Mouse (Mus musculus) limb, embryonic 15.5 days (tissue): ENCODE data around the gene Prepl. TPM values are rescaled to one million over a fixed set of nuclear protein-coding genes. Genes with fewer than 3 reads are reported as not detected.

Experiments used
- ATAC-seq: fragments of 200-750 bp; cut with Nextera tagmentation; 2 replicates; pipeline ENCODE4 v1.8.0; 2017; ENCODE audit warnings: low read depth, moderate TSS enrichment; ENCODE audit not compliant: insufficient number of reproducible peaks, low FRiP score, low TSS enrichment
- H3K27ac ChIP-seq: fragments of 300-500 bp; sonication (generic); 2 replicates; pipeline ENCODE4 v1.5.1; 2015; ENCODE audit warnings: moderate library complexity, mild to moderate bottlenecking, inconsistent platforms
- H3K27me3 ChIP-seq: fragments of 300-500 bp; sonication (generic); 2 replicates; pipeline ENCODE4 v1.6.1; 2015; ENCODE audit warnings: inconsistent platforms
- H3K36me3 ChIP-seq: fragments of 300-500 bp; sonication (generic); 2 replicates; pipeline ENCODE4 v1.6.1; 2015; ENCODE audit warnings: inconsistent platforms
- H3K4me1 ChIP-seq: fragments of 300-500 bp; sonication (generic); 2 replicates; pipeline ENCODE4 v1.6.1; 2015; ENCODE audit warnings: inconsistent platforms
- H3K4me2 ChIP-seq: fragments of 300-500 bp; sonication (generic); 2 replicates; pipeline ENCODE4 v1.6.1; 2015; ENCODE audit warnings: mild to moderate bottlenecking, inconsistent platforms
- H3K4me3 ChIP-seq: fragments of 300-500 bp; sonication (generic); 2 replicates; pipeline ENCODE4 v1.5.1; 2015; ENCODE audit warnings: mild to moderate bottlenecking, inconsistent platforms
- H3K9ac ChIP-seq: fragments of 300-500 bp; sonication (generic); 2 replicates; pipeline ENCODE4 v1.6.1; 2015; ENCODE audit warnings: inconsistent platforms
- H3K9me3 ChIP-seq: fragments of 300-500 bp; sonication (generic); 2 replicates; pipeline ENCODE4 v1.6.1; 2016; ENCODE audit warnings: inconsistent platforms
- WGBS: fragments of 180-500 bp; shearing (Covaris S2); methylation state at CpG from one replicate; pipeline ENCODE4 v1.1.7; 2015; 5-methylcytosine and 5-hydroxymethylcytosine counted together
- polyA plus RNA-seq: library from polyadenylated mRNA; unstranded; fragments of >200 nt; fragmentation: Nextera tagmentation; extraction: Ambion mirVana; gene quantifications from 2 replicates; pipeline ENCODE4 v1.2.1, GENCODE M21; 2015

Gene Prepl
- polyA plus RNA-seq, 1 experiment from 2014 or later = 25.6 TPM

- no peak overlapping the region for H3K27ac ChIP-seq
- H3K4me1 ChIP-seq = no peaks in the 10 kb centered on the region
- no peak overlapping the region for H3K4me3 ChIP-seq
- no peaks in the 10 kb centered on the region for H3K9me3 ChIP-seq
- H3K9ac ChIP-seq = no peak overlapping the region
- H3K27me3 ChIP-seq = no peaks in the 10 kb centered on the region
- ATAC-seq = no peak
- no peak overlapping the region for H3K4me2 ChIP-seq
- 86% methylated on average over 3 of the region's 3 CpGs for WGBS
- H3K36me3 ChIP-seq = no peaks in the 10 kb centered on the region
These were observed 71.7 kb downstream of the Prepl start for GRCm38 (mm10) chr17:85018344-85018743.

DNA sequence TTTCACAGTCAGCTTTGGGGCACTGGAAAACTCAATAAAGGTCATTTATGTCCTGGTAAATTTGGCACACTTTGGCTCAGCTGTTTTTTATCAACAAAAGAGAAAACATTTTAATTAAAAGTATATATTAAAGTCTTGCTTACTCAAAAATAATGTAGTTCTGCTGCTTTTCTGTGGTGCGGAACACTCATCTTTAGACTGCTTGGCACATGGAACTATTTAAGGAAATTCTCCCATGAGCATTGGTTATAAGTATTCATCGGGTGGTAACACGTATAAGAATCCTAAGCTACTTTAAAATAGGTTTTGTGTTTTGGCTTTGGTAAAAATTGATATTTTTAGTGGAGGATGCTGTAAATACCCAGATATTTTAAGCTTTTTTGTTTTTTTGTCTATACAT lies 75.4 kb downstream of the Prepl start:
- Histone ChIP-seq H3K27ac (no peak overlapping the region), H3K36me3 (peaks cover 14% of the 10 kb centered on the region), H3K4me2 (no peak overlapping the region), H3K9me3 (no peaks in the 10 kb centered on the region), H3K9ac (no peak overlapping the region), H3K4me3 (no peak overlapping the region), H3K27me3 (no peaks in the 10 kb centered on the region), H3K4me1 (no peaks in the 10 kb centered on the region)
- 69% methylated on average over 3 of the region's 3 CpGs for WGBS
- no peak for ATAC-seq

DNA sequence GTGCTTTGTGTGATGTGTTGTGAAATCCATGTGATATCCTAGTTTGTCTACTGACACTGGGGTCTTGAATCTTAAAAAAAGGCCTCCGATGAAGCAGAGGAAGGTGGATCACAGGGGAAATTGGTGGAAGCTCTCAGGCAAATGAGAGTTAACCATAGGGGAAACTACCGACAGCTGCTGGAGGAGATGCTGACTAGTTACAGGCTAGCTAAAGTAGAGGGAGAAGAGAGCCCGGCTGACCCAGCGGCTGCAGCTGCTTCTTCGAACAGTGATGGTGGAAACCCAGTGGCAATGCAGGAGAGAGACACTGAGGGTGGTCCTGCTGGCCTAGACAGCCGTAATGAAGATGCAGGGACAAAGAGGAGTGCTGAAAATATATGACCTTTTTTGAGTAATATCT lies 76.6 kb downstream of the Prepl start:
- 81% methylated on average over 6 of the region's 6 CpGs for WGBS
- Histone ChIP-seq H3K36me3 (peaks cover 14% of the 10 kb centered on the region), H3K9me3 (no peaks in the 10 kb centered on the region), H3K4me3 (no peak overlapping the region), H3K4me1 (no peaks in the 10 kb centered on the region), H3K27ac (no peak overlapping the region), H3K27me3 (no peaks in the 10 kb centered on the region), H3K9ac (no peak overlapping the region), H3K4me2 (no peak overlapping the region)
- ATAC-seq = no peak

Other genes with a start within 250 kb of the Prepl start
- 63.7 and 66.0 TPM in 2 replicates for gene Ppm1b, start 133.5 kb downstream of the Prepl start, polyA plus RNA-seq
- 0.22 and 0.35 TPM in 2 replicates for gene Slc3a1, start 61.9 kb downstream of the Prepl start, polyA plus RNA-seq
- 11.7 and 12.3 TPM in 2 replicates for gene Camkmt, start 311 bp upstream of the Prepl start, polyA plus RNA-seq